Mouse (Mus musculus) liver, embryonic 14.5 days (tissue): ENCODE data around the gene Stard9.

Experiments used
- CTCF ChIP-seq: IDR thresholded peaks from 2 replicates; pipeline ENCODE4 v1.5.1; 2016; ENCODE audit warnings: antibody characterized with exemption, low read depth, control low read depth
- EP300 ChIP-seq: IDR thresholded peaks from 2 replicates; pipeline ENCODE4 v1.6.1; 2016; ENCODE audit warnings: antibody characterized with exemption, low read depth

- TF ChIP-seq EP300 = no peak
- TF ChIP-seq CTCF = peak; percentile 29; the same call in 1 of the 2 replicates
These were observed 25.8 kb downstream of the Stard9 start for GRCm38 (mm10) chr2:120654693-120655092.
